Mouse (Mus musculus) myocyte (in vitro differentiated cells): Measurements from ENCODE around the gene Macrod1. TPM values are rescaled to one million over a fixed set of nuclear protein-coding genes. Genes with fewer than 3 reads are reported as not detected.
"Not testable (repeated sequence)": the region's sequence is repeated elsewhere in the genome, so short reads cannot be mapped to it uniquely, and the experiment has no call there.

Experiments
- H3K27me3 ChIP-seq: one replicate; pipeline ENCODE4 v1.6.1; 2011; ENCODE audit not compliant: control insufficient read depth, insufficient read depth, insufficient read length
- H3K36me3 ChIP-seq: one replicate; pipeline ENCODE4 v1.6.1; 2011; ENCODE audit not compliant: control insufficient read depth, insufficient read depth
- H3K4me2 ChIP-seq: one replicate; pipeline ENCODE4 v1.6.1; 2011; ENCODE audit warnings: low read depth, control low read depth
- H3K4me3 ChIP-seq: one replicate; pipeline ENCODE4 v1.5.1; 2011; ENCODE audit warnings: mild to moderate bottlenecking, control low read depth, moderate library complexity
- H3K79me2 ChIP-seq: one replicate; pipeline ENCODE4 v1.6.1; 2011; ENCODE audit not compliant: control insufficient read depth, insufficient read depth
- H3ac ChIP-seq: one replicate; pipeline ENCODE4 v1.6.1; 2011; ENCODE audit not compliant: control insufficient read depth, insufficient read length
- CEBPB ChIP-seq: IDR thresholded peaks from 2 replicates; pipeline ENCODE4 v1.6.1; 2011; ENCODE audit warnings: mild to moderate bottlenecking, moderate library complexity; ENCODE audit not compliant: poor library complexity, insufficient read depth, severe bottlenecking
- E2F4 ChIP-seq: IDR thresholded peaks from one replicate; pipeline ENCODE4 v1.6.1; 2011; ENCODE audit warnings: mild to moderate bottlenecking, control low read depth, moderate library complexity; ENCODE audit not compliant: insufficient read depth
- MAX ChIP-seq: IDR thresholded peaks from one replicate; pipeline ENCODE4 v1.6.1; 2011; ENCODE audit warnings: low read depth, mild to moderate bottlenecking, control low read depth
- MYOD1 ChIP-seq, 3 experiments: IDR thresholded peaks; one replicate each; pipeline ENCODE4 v1.6.1; 2011; ENCODE audit warnings: control low read depth in 2 of 3, low read depth in 2 of 3, mild to moderate bottlenecking in 2 of 3, moderate library complexity in 1 of 3; ENCODE audit not compliant: insufficient read length in 2 of 3, control insufficient read depth in 1 of 3
- MYOG ChIP-seq, 3 experiments: IDR thresholded peaks; one replicate each; pipeline ENCODE4 v1.6.1; 2011; ENCODE audit warnings: control low read depth in 2 of 3, low read depth in 2 of 3, mild to moderate bottlenecking in 2 of 3; ENCODE audit not compliant: insufficient read length in 2 of 3, control insufficient read depth in 1 of 3, insufficient read depth in 1 of 3
- POLR2A ChIP-seq: IDR thresholded peaks from one replicate; pipeline ENCODE4 v1.6.1; 2011; ENCODE audit warnings: low read depth, mild to moderate bottlenecking, control low read depth, moderate library complexity; ENCODE audit not compliant: insufficient read length
- POLR2AphosphoS2 ChIP-seq: IDR thresholded peaks from one replicate; pipeline ENCODE4 v1.6.1; 2011; ENCODE audit warnings: low read depth, control low read depth; ENCODE audit not compliant: insufficient read length
- REST ChIP-seq: IDR thresholded peaks from one replicate; pipeline ENCODE4 v1.6.1; 2011; ENCODE audit warnings: mild to moderate bottlenecking, control low read depth, moderate library complexity; ENCODE audit not compliant: insufficient read depth, insufficient read length
- SRF ChIP-seq: IDR thresholded peaks from one replicate; pipeline ENCODE4 v1.6.1; 2011; ENCODE audit warnings: low read depth; ENCODE audit not compliant: control insufficient read depth, insufficient read length
- TCF12 ChIP-seq: IDR thresholded peaks from one replicate; pipeline ENCODE4 v1.6.1; 2011; ENCODE audit warnings: mild to moderate bottlenecking, control low read depth; ENCODE audit not compliant: poor library complexity, insufficient read depth, severe bottlenecking
- TCF3 ChIP-seq: IDR thresholded peaks from one replicate; pipeline ENCODE4 v1.6.1; 2011; ENCODE audit warnings: low read depth, control low read depth; ENCODE audit not compliant: insufficient read length
- USF1 ChIP-seq: IDR thresholded peaks from one replicate; pipeline ENCODE4 v1.6.1; 2011; ENCODE audit warnings: low read depth, mild to moderate bottlenecking, control low read depth, moderate library complexity
- polyA plus RNA-seq: library from polyadenylated mRNA; unstranded; fragments of >200 nt; fragmentation: generic; extraction: Trizol; gene quantifications from one replicate; pipeline ENCODE4 v1.2.1, GENCODE M21; 2012; ENCODE audit warnings: missing spikeins

The Macrod1 gene
- polyA plus RNA-seq, 1 experiment: 82.4 TPM

DNA sequence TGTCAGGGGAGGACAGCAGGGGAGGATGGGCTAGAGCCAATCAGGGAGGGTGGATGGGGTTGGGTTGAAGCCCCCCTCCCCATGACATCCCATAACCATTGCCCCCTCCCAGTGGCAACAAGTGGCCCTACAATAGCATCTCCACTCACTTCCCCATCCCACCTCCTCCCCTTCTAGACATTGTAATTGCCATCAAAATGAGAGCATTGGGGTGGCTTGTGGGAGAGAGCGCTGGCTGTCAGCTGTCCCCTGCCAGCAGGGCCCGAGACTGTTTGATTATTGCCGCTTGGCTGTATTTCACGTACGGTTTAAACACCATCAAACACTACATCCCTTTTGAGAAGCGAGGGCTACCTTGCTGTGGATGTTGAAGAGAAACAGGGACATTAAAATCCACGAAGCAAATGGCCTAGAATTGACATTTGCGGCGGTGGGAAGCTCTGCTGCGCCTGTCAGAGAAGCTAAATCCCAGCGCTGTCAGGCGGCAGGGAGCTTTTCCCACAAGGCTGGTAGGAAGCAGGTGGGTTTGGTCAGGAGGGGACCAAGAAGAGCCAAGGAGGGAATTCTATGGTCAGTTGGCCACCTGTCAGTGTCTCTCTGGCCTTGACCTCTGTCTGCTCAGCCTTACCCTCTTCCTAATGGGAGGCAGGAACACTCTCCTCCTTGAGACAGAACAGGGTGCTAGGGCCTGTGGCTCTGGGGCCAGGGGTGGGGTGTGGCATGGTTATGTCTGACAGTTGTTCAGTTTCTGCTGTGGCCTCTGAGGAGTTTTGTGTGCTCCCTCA lies 17.6 kb downstream of the Macrod1 start:
- Histone ChIP-seq H3ac (no peak overlapping the region), H3K4me2 (peak overlapping the region; percentile 10), H3K4me3 (no peak overlapping the region), H3K36me3 (no peaks in the 10 kb centered on the region), H3K79me2 (no peaks in the 10 kb centered on the region), H3K27me3 (no peaks in the 10 kb centered on the region)
- TF ChIP-seq REST (no peak), E2F4 (no peak), POLR2AphosphoS2 (no peak), SRF (no peak), MAX (no peak), MYOG (IDR thresholded peaks at IDR 0.05; ENCODE audit: control insufficient read depth in 1 of 3, insufficient read depth in 1 of 3, insufficient read length in 2 of 3, low read depth in 2 of 3) (peak in 2 of 3 experiments; percentile 13 to 81), MYOD1 (IDR thresholded peaks at IDR 0.05; ENCODE audit: control insufficient read depth in 1 of 3, insufficient read length in 2 of 3, low read depth in 2 of 3) (peak; percentile 43 to 97 (median 94)), TCF3 (peak; percentile 19), CEBPB (no peak), TCF12 (no peak), USF1 (no peak), POLR2A (no peak)

DNA sequence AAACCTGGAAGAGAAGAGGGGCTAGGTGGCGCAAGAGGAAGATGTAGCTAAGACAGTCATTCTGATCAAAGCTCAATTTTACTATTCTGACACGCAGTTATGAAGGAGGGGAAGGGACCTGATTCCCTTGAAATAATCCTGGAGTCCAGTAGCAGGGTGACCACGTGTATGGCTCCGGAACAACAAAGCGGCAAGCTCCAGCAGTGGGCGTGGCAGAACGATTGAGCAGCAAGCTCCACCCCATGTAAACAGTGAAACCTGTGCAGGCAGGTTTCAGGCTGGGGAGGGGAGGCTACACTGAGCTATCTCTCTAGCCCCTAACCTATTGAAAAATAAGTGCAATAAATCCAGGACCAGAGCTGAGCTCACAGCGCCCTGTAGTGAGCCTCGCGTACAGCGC lies 18.7 kb downstream of the Macrod1 start:
- not testable (repeated sequence) for H3ac ChIP-seq, H3K27me3 ChIP-seq, H3K36me3 ChIP-seq, H3K4me3 ChIP-seq, H3K79me2 ChIP-seq, H3K4me2 ChIP-seq

DNA sequence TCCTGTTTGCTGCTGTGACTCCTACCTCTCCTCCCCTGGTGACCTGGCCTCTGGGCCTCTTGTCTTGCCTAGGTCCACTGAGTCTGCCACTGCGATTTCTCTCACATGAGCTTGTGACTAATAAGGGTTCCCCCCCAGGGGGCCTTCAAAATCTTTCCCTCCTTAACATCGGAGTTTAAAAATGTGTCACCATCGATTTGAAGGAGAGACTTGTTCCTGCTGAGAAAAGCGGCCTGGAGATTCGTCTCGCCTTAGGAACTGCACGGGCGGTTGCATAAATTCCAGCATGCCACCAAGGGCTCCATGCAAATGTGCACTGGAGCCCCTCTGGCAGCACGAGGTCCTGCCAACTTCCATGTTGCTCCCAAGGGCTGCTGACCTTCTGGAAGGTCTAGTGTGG lies 21.1 kb downstream of the Macrod1 start:
- no peak overlapping the region for H3K4me2 ChIP-seq
- TF ChIP-seq TCF12: no peak
- no peak for TF ChIP-seq USF1
- no peak for TF ChIP-seq MYOD1 (IDR thresholded peaks at IDR 0.05; ENCODE audit: control insufficient read depth in 1 of 3, insufficient read length in 2 of 3, low read depth in 2 of 3)
- TF ChIP-seq TCF3: no peak
- TF ChIP-seq SRF: no peak
- no peak for TF ChIP-seq REST
- H3K27me3 ChIP-seq: no peaks in the 10 kb centered on the region
- no peak overlapping the region for H3ac ChIP-seq
- H3K36me3 ChIP-seq: no peaks in the 10 kb centered on the region
- no peaks in the 10 kb centered on the region for H3K79me2 ChIP-seq
- H3K4me3 ChIP-seq: no peak overlapping the region

DNA sequence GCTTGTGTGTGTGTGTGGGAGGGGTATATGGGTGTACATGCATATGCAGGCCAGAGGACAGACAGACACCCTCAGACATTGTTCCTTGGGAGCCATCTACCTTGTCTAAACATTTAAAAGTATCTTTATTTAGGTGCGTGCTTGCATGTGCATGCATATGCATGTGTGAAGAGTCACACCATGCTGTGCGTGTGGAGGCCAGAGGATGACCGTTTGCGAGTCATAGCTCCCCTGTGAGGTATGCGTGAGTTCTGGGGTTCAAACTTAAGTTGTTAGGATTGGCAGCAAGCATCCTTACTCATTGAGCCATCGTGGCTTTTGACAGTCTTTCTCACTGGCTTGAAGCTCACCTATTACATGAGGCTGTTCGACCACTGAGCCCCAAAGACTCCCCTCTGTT lies 21.7 kb downstream of the Macrod1 start:
- Histone ChIP-seq H3K27me3 (no peaks in the 10 kb centered on the region), H3ac (no peak overlapping the region), H3K4me3 (no peak overlapping the region), H3K4me2 (no peak overlapping the region), H3K36me3 (no peaks in the 10 kb centered on the region), H3K79me2 (no peaks in the 10 kb centered on the region)
- TF ChIP-seq SRF (no peak), POLR2AphosphoS2 (no peak), POLR2A (no peak), REST (no peak), USF1 (no peak), TCF3 (no peak), CEBPB (no peak), TCF12 (no peak), E2F4 (no peak), MYOG (IDR thresholded peaks at IDR 0.05; ENCODE audit: control insufficient read depth in 1 of 3, insufficient read depth in 1 of 3, insufficient read length in 2 of 3, low read depth in 2 of 3) (no peak), MAX (no peak), MYOD1 (IDR thresholded peaks at IDR 0.05; ENCODE audit: control insufficient read depth in 1 of 3, insufficient read length in 2 of 3, low read depth in 2 of 3) (no peak)

DNA sequence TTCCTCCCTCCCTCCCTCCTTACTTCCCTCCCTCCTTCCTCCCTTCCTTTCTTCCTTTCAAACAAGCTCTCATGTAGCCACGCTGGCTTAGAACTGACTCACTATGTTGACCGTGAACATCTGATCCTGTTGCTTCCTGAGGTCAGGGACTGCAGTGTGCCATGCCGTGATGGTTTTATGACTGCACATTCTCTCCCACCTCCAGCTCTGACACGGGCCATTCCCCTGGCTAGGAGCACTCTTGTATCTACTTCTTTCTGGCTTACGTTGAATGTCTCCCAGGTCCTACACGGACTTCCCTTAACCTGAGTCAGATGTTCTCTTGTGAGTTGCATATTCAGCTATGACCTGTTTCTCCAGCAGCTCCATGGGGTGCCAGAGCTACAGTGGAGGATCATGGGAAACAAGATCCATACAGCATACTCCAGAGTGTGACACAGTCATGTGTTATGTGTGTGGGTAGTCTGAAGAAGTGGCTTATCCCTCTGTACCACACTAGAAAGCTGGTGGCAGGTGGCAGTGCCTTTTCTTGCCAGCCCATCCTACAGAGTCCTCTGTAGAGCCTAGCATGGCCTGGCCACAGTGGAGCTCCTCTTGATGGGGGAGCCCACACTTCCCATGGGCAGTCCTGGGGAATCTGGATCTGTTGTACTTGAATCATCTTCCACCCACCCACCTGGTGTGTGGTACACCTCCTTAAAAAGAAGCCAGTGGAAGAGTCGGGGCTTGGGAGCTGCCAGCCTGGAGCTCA lies 25.1 kb downstream of the Macrod1 start:
- Histone ChIP-seq H3K36me3 (no peaks in the 10 kb centered on the region), H3K4me3 (no peak overlapping the region), H3K79me2 (no peaks in the 10 kb centered on the region), H3K4me2 (no peak overlapping the region), H3ac (no peak overlapping the region), H3K27me3 (no peaks in the 10 kb centered on the region)
- TF ChIP-seq POLR2A (no peak), MYOG (IDR thresholded peaks at IDR 0.05; ENCODE audit: control insufficient read depth in 1 of 3, insufficient read depth in 1 of 3, insufficient read length in 2 of 3, low read depth in 2 of 3) (no peak), SRF (no peak), MYOD1 (IDR thresholded peaks at IDR 0.05; ENCODE audit: control insufficient read depth in 1 of 3, insufficient read length in 2 of 3, low read depth in 2 of 3) (peak in 1 of 3 experiments; percentile 62)
